Mouse (Mus musculus) brain, adult 2 months (tissue): ENCODE results near the gene Hmga1.

Experiments
- DNase-seq: peaks from one replicate; pipeline ENCODE4 v3.0.0; 2011; ENCODE audit warnings: low read depth, low spot score

The Hmga1 gene

DNA sequence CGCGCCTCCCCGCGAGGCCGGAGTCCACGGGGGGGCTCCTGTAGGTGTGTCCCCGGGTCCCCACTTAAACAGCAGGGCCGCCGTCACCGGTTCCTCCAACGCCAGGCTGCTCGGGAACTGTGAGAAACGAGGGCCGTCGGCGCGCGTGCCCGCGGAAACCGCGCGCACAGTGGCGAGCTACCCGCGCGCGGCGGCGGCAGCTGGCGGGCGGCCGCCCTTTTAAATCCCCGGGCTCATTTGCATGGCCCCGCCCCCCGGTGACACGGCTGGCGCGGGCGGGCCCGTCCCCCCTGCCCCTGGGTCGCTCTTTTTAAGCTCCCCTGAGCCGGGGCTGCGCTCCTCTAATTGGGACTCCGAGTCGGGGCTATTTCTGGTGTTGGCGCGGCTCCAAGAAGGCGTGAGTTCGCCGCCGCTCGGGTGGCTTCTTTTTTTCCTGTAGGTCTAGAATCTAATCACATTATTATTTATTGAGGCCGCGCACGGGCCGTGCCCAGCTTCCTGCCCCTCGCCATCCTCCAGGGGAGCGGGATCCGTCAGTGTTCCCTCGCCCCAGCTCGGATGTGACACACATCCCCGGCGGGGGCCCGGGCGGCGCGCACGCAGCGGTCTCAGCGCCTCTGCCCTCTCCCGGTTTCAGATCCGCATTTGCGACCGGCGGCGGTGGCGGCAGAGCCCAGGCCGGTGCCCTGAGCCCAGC, at the start of gene Hmga1:
Gene Hmga1, plus strand, starts transcription at position 183 of the 697 bp plus-strand sequence.
- DNase-seq, result peak; percentile 91

DNA sequence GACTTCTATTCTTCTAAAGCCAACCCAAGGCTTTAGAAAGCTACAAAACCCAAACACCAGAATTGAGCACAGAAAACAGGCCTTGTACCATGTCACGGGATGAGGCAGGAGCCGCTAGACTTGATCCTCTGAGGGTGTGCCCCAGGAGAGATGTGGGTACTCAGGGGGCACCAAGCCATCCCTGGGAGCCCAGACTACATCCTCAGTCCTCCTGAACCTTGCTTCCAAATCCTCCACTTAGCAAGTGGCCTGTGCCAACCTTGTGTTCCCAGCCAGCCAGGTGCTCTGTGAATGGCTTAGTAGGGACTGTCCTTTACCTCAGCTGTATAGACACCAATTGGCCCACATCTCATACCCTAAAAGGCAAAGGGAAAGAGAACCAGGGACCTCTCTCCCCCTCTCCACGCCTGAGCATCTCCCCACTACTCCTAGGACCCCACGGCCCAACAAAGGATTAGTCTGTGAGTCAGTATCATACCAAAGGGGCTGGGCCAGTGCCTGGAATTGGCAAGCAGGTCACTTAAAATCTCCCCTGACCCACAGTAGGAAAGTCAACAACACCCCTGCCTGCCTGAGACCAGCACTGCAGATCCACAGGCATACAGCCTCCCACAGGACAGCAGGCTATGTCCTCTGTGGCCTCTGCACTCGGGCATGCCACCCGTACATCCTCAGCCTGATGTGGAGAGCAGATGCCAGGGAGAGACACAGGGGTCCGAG, 49.3 kb upstream of the Hmga1 start:
- no peak for DNase-seq

DNA sequence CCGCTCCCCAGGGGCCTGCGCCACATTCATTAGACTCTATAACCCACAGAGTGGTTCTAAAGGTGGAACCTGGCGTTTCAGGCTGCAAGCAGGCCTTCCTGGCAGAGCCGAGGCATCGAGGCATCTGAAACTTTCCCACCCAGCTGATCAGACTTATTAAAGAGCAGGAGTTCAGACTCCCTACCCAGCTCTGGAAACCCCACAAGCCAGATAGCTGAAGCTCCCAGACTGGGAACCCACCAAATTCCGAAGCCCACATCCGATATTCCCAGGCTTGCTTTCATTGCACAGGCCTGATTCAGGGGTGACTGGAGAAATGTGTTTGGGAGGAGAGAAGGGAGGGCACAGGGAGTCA, 48.7 kb upstream of the Hmga1 start:
- DNase-seq, result no peak

DNA sequence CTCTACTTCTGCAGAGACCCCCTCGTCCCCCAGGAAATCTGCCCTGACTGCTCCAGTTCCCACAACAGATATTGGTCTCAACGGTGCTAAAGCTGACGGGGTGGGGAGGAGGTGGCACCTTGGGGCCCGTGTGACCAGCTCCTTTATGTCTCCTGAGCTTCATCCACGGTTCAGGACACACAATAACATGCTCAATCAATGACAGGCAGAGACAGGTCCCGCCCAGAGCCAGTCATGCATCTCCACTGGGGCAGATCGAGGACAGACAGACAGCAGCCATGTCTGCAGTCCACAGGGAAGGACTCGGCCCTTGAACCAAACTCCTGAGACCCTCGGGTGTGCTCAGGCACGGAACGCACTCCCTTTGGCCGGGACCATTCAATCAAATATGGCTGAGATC, 48.3 kb upstream of the Hmga1 start:
- no peak for DNase-seq

DNA sequence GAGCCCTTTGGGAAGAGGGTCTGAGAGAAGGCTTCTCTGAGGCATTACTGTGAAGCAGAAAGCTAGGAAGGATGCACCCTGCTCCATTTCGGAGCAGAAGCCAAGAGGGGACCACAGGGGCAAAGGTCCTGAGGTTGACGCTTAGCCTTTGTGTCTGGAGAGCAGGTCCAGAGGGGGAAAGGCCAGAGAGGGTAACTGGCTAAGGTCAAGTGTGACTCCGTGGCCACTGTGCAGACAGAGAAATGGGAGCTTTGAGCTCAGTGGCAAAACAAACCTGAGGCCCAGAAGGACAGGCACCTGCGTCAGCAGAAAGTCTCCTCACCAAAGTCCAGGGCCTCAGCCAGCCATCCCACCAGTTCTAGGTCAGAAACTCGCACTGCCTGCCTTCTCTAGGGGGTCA, 47.8 kb upstream of the Hmga1 start:
- DNase-seq, result no peak

DNA sequence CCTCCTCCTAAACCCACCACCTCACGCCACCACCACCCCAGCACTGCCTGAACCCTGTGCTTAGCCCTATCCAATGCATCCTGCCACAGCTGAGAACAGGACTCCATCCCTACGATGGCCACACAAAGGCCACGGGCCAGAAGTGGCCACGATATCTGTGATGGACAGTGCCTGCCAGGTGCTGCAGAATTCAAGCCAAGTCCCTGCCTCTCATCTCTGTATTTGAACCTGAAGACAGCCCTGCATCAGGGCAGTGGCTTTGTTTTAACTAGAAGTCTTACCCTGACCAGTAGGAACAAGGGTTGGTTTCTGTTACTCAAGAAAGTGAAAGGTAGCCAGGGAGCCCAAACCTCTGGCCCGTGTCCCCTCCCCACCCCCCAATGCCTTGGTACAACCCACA, 47.2 kb upstream of the Hmga1 start:
- no peak for DNase-seq

DNA sequence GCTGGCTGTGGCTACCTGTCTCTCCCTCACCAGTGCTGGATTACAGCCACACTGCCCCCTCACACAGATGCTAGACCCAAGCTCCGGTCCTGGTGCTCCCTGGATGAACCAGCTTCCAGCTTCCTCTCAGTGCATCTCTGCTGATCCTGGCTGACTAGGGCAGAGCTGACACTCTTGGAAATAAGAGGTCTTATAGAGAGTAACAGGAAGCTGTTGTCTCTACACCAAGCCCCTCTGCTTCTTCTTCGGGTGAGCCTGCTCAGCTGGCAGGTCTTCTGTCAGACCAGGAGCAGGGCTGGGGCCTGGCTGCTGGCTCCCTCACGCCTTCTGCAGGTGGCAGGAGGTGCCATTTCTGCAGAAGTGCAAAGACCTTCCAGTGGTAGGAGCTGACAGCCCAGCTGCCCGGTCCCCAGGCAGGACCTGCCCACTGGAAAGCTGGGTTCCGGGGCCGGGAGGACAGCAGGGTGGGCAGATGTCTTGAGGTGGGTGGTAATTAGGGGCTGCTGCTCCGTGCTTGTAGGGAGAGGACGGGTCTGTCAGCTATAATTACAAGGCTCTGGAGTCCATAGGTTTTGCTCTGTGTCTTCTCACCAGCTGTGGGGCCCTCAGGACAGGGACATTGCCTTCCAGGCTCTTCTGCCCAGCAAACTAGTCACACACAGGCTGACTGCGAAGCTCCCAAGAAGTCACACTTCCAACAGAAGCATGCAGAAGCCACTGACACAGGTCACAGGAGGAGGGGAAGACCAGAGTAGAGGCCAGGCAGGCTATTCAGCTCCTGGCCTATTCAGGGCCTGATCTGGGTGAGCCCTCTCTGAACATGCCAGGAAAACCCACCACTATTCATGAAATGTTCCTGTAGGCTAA, 45.8 kb upstream of the Hmga1 start:
- peak; percentile 68 for DNase-seq

DNA sequence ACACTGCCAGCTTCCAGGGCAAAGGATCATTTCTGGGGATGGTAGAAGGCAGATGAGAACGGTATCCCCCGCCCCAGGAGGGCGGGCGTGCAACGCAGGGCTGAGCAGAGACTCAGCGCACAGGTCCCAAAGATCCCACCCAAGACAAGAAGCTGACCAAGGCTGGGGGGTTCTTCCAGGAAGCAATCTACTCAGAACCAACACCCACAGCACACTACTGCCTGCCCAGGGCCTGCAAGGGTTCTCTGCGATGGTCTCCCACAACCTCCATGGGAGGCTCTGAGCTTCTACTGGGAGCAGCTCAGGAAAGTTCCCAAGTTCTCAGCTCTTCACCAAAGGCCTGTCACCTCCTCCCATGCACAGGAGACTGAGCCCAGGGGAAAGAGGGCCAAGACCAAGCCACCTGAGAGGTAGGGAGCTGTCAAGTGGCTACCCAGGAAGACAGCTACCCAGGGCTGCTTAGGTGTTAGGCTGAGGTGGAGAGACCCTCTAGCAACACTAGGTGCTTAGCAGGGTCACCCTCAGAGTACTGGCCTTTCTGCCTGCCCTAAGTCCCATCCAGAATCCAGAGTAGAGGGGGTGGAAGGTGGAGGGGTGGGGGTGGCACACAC, 45.1 kb upstream of the Hmga1 start:
- DNase-seq, result no peak

DNA sequence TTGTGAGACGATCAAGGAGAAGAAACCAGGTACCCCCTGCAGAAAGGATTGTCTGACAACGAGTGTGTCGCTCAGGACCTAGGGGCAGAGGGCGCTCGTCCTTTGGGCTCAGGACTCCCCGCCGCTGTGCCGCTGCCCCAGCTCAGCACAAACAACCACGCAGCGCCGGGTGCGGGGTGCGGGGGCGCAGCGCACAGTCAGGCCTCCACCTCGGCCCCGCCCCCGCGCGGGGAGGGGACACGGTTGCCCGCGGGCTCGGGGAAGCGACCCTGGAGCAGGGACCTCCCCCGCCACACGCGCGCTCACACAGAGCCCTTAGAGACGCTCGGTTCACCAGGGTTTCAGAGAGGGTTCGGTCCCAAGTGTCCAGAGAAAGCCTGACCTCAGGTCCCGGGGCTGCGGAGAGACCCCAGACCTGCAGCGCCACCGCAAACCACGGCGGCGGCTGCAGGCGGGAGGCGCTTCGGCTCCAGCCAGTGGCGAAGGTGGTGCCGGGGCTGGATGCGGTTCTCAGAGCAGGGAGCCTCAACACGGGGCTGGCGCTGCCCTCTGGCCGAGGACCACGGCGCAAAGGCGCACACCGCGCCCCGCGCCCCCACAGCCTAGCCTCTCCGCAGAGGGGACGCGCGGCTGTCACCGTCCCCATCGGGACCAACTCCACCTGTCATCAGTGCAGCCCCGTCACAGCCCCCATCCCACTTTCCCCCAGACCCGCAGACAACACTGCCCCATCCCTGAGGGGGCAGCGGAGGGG, 44.3 kb upstream of the Hmga1 start:
- DNase-seq, result peak; percentile 90

DNA sequence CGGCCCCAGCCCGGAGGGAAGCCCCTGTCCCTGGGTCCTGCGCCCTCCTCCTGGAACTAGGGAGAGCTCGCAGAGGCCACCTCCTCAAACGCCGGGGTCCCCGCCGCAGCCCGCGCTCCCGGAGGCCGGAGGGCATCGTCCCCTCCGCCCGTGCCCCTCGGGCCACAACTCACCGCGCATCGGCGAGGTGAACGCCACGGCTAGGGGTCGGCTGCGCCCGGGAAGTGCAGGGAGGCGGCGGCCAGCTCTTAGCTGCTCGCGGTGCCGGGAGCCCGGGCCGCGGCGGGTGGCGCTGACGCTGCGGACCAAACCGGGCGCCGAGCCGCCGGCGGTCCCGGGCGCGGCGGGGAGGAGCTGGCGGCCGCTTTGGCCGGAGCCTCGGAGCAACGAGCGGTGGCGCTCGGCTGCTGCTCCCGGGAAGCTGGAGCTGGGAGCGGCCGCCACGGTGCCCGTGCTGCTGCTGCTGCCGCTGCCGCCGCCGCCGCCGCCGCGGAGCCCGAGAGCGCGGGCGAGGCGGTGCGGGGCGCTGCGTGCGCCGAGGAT, 43.6 kb upstream of the Hmga1 start:
- DNase-seq, result no peak

DNA sequence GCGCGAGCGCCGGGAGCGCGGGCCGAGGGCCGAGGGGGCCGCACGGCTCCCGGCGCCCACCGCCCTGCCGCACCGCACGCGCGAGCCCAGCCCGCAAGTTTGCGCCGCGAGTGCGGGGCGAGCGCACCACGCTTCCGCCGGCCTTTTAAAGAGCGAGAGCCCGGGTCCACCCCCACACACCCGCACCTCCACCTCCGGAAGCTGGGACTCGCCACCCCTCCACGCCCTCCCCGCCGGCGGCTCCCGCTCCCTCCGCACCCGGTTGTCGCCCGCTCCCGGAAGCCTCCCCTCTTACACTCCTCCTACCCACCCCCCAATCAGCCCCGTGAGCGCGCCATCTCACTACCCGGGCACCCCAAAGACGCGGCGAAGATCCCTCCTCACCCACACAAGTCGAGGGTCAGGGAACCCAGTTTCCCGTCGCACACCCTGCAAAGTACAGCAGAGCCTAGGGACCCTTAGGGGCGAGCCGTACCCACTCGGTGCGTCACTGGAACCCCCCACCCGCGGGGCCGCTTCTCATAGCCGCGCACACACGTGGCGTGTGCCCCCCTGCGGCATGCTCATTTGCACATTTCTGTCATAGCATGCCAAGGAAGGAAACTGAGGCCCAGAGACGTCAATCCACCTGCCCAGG, 42.9 kb upstream of the Hmga1 start:
- DNase-seq, result peak; percentile 86

DNA sequence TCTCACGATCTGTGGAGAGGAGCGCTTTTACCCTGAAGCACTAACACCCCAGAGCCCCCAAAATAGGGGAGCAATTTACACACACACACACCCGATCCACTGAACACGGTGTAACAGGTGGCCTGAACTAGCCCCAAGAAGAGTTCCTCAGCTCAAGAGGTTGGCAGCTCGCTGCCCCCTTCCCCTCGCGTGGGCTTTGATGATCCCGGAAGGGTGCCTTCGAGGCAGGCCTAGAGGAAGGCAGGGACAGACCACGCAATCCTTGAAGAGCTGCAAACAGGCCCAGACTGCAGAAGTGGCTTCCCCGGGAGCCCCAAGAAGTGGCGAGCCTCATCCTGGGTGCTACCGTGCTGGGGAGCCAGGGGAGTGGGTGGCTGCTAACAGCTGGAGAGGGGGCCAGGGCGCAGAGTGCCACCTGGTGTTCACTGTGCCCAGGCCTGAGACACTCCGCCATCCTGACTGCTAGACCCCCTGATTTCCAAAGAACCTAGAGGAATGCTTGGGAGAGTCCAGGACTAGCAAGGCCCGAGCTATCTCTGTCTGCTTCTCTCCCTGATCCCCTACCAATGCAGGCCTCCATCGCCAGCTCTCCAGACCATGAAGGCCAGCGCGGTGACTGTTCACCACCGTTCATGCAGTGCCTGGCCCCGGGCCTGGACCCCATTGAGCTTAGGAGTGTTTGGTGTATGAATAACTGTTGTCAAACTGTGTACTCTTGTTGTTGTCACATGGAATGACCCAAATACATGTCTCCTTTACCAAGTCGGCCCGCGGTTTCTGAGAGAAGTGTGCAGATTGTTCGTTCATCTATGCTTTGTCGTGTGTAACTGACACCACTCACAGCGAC, 42.2 kb upstream of the Hmga1 start:
- DNase-seq, result no peak

DNA sequence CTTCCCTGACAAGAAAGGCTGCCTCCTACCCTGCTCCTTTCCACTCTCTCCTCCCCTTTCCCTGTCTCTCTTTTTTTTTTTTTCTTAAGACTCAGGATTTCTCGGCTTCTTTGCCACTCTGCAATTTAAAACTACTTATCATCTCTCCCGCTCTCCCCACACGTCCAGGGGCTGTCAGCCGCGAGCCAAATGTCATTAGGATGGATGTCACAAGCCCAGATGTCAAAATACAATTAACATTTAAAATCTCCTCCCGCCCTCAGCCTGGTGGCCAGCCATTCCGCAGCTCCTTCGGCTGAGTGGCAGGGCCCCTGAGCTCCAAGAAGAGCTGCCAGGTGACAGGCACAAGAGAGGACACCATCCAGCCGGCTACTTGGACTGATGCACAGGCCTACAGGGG, 38.0 kb upstream of the Hmga1 start:
- no peak for DNase-seq

DNA sequence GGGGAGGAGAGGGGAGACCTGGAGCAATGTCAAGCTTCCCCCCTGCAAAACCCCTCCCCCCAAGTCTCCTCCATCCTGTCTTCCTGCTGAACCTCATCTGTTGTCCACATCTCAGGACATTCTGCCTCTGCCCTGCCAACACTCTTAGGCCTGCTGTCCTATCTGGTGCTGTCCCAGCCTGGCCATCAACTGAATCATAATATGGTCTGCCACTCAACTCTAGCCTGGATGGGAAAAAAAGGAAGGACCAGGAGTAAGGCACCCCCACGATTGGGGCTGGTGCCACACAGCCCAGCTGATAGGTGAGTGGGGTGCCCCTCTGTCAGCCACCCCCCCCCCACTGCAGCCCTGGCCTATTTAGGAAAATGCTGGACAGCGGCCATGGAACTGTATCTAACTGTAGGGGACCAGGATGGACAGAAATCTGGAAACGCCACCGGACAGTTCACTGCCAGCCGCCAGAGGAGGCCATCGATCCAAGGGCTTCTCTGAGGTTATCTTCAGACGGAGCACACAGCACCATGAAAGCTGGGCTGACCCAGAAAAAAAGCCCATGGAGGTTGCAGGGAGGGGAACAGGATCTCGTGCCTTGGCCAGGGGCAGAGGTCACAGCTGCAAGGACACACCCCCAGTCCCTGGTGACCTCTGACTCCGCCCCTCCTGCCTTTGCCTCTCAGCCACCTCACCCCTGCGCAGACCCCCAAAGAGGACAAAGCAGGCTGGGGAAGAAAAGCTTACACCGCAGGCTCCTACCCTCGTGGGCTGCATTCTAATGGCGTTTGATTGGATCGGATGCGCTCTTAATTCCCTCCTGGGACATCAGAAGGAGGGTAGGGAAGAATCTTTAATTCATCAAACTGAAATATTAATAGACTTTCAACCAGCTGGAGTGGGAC, 37.3 kb upstream of the Hmga1 start:
- DNase-seq, result no peak

DNA sequence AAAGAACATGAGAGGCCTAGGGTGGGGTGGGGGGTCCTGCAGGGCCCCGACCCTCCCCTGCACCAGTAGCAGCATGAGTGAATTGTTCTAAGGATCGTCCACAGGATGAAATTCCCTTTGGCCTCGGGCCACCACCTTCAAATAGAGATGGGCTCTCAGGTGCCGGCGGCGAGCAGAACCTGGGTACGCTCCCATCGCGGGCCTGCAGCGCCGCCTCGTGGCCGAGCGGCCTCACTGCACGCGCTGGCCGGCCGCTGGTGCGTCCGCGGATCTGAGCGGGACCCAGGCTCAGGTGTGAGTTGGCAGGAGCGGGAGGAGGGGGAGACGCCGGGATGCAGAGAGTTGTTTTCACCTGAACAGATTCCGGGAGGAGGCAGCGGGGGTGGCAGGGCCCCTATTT, 35.7 kb upstream of the Hmga1 start:
- DNase-seq, result peak; percentile 70

DNA sequence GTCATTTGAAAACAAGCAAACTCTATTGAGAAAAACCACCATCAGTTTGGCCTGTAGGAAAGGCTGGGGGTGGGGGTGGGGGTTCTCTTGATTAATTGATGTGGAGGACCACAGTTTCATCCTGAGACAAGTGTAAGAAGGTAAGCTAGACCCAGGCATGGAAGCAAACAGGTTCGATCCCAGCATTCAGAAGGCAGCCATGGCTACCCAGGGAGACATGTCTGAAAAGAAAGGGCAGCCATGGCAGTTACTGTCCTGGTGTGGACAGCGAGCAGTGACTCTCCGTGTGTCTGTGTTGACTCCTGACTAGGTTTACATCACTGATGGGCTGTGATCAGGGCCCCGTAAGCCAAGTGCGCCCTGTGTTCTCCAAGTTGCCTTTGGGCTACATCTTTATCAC, 35.0 kb upstream of the Hmga1 start, which contains the start of gene Grm4:
Gene Grm4, minus strand, starts transcription at position 101 of the 400 bp plus-strand sequence.
- no peak for DNase-seq

DNA sequence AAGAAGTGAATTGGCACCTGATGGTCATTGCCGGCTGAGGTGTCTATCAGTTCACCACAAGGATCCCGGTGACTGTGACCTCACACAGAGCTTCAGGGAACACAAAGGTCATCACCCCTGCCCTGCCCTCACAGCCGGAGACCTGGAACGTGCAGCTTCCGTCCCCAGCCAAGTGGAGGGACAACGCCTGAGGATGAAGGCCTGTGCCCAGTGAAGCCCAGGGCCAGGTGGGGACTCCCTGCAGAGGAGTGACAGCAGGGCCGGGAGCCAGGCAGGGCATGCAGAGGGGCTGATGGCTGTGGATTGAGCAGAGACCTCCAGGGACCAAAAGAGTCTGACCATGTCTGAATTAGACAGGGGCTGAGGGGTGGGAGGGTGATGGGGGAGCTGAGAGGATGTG, 33.2 kb upstream of the Hmga1 start:
- DNase-seq, result no peak

DNA sequence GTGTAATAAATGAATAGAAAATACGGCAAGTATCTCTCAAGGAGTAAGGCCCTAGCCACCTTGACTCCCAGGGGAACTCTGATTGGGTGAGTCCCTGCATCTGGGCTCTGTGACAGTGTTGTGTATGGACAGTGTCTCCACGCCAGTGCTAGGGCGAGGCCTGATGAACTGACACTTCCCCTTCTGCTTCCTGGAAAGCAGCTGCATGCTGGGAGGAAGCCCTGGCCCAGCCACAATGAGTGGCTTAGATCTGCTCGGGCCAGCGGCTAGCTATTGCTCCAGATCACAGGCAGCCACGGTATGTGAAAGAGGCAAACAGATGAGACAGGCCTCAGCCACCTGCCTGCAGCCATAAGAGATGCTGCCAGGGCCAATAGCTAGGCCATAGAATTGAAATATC, 29.1 kb upstream of the Hmga1 start:
- no peak for DNase-seq

DNA sequence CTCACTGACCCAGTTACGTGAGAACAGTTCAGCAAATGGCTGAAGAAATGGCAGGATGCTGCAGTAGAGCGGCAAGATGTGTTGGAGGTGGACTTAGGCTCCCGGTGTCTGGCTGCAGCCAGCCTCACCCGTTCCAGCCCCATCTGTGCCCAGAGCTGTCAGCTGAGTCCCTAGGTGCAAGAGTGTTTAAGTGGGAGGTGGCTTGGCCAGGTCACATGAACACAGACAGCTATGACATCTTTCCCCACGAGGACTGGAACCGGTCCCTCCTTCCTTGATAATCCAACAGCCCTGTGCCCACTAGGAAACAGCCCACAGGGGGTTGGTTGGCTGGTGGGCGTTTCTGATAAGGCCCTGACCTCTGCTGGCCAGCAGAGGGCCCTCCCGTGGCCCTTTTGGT, 28.3 kb upstream of the Hmga1 start:
- no peak for DNase-seq
